Mouse (Mus musculus) skeletal muscle tissue, postnatal 0 days (tissue): ENCODE measurements around the gene Thap7. TPM values are rescaled to one million over a fixed set of nuclear protein-coding genes. Genes with fewer than 3 reads are reported as not detected.

Source experiments
- polyA plus RNA-seq: library from polyadenylated mRNA; unstranded; fragments of >200 nt; fragmentation: Nextera tagmentation; extraction: Ambion mirVana; gene quantifications from 2 replicates; pipeline ENCODE4 v1.2.1, GENCODE M21; 2015

Thap7 gene
- 30.1 and 31.9 TPM in 2 replicates for polyA plus RNA-seq

GRCm38 (mm10) chr16:17530640-17531288 lies at the start of gene Thap7:
Gene Thap7, minus strand, starts transcription at chr16:17531136.

DNA sequence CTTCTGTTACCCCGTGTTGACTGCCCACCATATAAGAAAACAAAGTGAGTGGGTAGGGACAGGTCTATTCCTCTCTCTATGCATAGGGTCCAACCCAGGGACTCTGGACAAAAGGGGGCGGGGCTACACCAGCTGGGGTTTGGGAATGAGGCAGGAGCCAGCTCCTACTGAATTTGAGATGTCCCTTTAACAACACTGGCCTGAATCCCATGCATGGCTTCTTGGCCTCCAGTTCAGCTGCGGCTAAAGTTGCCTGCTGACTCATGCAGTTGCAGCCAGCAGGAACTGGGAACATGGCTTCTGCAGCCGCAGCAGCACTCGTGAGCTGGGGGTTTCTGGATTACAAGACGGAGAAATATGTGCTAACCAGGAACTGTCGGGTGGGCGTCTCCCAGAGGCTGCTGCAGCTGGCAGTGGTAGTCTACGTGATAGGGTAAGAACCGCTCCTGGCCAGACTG lies 30.8 kb upstream of the Thap7 start, which contains the start of gene P2rx6:
Gene P2rx6 (plus strand): TSS at position 135 of the 458 bp plus-strand sequence.

DNA sequence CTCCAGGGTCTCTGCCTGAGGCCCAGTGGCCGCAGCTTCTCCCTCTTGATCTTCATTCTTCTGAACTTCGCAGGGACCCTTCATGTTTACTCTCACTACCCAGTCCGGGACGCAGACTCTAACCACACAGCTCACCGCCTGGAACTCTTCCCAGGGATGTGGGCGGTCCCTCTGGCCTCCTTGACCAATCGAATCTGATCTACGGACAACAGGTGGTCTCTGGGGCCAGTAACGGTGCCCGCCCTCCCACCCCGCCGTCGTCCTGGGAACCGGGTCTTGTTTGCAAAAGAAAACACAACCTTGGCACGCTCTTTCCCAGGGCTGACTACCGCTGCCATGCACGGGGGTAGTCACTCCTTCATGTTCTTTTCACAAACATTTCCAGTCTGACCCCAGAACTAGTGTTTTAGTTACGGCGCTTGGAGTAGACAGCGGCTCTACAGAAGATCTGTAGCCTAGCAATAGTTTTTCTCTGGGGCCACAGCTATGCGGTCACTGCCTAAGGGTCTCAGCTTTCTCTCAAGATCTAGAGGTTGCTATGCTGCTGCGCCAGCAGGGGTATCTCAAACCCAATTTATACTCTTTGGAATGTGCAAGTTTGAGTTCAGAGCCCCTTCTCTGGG lies 30.3 kb upstream of the Thap7 start, which contains the start of gene Lrrc74b:
Gene Lrrc74b (minus strand): TSS at position 120 of the 623 bp plus-strand sequence.

DNA sequence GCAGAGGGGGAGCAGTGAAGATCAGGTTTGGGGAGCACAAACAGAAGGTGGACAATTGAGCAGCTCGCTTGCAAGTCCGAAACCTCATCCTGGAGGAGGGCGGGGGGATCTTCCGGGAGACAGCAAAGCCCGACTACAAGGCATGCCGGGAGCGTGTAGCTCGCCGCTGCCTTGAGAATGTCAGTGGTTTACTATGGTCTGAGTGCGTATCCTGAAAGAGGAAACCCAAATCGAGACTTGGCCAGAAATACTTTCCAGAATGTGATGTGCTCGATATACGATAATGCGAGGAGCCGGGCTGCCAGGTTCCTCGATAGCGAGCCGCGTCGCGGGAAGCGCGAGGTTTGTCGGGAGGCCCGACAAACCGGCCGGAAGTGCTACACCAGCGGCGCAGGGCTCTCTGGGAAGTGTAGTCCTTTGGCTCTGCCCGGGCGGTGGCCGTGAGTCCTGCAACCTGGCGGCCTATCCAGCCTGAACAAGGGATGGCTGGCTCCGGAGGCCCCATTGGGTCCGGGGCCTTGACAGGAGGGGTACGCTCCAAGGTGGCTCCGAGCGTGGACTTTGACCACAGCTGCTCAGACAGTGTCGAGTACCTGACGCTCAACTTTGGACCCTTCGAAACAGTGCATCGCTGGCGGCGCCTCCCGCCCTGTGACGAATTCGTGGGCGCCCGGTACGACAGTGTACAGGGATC lies 22.2 kb downstream of the Thap7 start, which contains the start of gene Lztr1:
Gene Lztr1 (plus strand): TSS at position 143 of the 694 bp plus-strand sequence.

GRCm38 (mm10) chr16:17489469-17490111 lies 41.3 kb downstream of the Thap7 start, which contains the start of gene Aifm3:
Gene Aifm3, plus strand, starts transcription at chr16:17489611.

Other genes with a start within 250 kb of the Thap7 start
- 0.06 and 0.32 TPM in 2 replicates for gene Serpind1, start 199.8 kb downstream of the Thap7 start, polyA plus RNA-seq
- 6.6 and 8.0 TPM in 2 replicates for gene Snap29, start 125.2 kb downstream of the Thap7 start, polyA plus RNA-seq
- gene Pi4ka, start 124.8 kb downstream of the Thap7 start, polyA plus RNA-seq = 7.5 and 9.4 TPM in 2 replicates
- gene Crkl, start 79.1 kb downstream of the Thap7 start, polyA plus RNA-seq = 36.6 and 38.3 TPM in 2 replicates
- gene Aifm3, start 41.5 kb downstream of the Thap7 start, polyA plus RNA-seq = 0.96 and 1.1 TPM in 2 replicates
- 25.8 and 31.1 TPM in 2 replicates for gene Lztr1, start 22.4 kb downstream of the Thap7 start, polyA plus RNA-seq
- gene Lrrc74b, start 30.1 kb upstream of the Thap7 start, polyA plus RNA-seq = 2.1 and 2.7 TPM in 2 replicates
- 5.7 and 6.2 TPM in 2 replicates for gene P2rx6, start 30.7 kb upstream of the Thap7 start, polyA plus RNA-seq
- 3.6 and 3.7 TPM in 2 replicates for gene Slc7a4, start 52.1 kb upstream of the Thap7 start, polyA plus RNA-seq
- gene Smpd4, start 88.2 kb upstream of the Thap7 start, polyA plus RNA-seq = 6.6 and 7.0 TPM in 2 replicates
- 2.9 TPM in 2 replicates for gene Ccdc74a, start 115.3 kb upstream of the Thap7 start, polyA plus RNA-seq
- 20.2 and 21.1 TPM in 2 replicates for gene Med15, start 201.8 kb upstream of the Thap7 start, polyA plus RNA-seq
- gene Klhl22, start 228.5 kb upstream of the Thap7 start, polyA plus RNA-seq = 40.6 and 43.2 TPM in 2 replicates